Mouse (Mus musculus): ENCODE data around the gene Olfr1490. TPM values are rescaled to one million over a fixed set of nuclear protein-coding genes. Genes with fewer than 3 reads are reported as not detected.
"Not testable (repeated sequence)": the region's sequence is repeated elsewhere in the genome, so short reads cannot be mapped to it uniquely, and the experiment has no call there.

The Olfr1490 gene
- total RNA-seq (2012; rRNA removed) = not detected in 2 replicates
- polyA plus RNA-seq (2012; ENCODE audit: insufficient read depth in 1 of 2, insufficient read length in 2 of 2, low read depth in 1 of 2, low replicate concordance in 2 of 2, missing spikeins in 1 of 2) = not detected

GRCm38 (mm10) chr19:13650791-13651190, at the start of gene Olfr1490:
Gene Olfr1490 (plus strand): TSS chr19:13651091.
- H3K9me3 ChIP-seq (replicated peaks; ENCODE audit: insufficient read depth, low read length) = no peaks in the 10 kb centered on the region
- no peak for TF ChIP-seq BHLHE40 (IDR thresholded peaks at IDR 0.05; ENCODE audit: borderline replicate concordance, low read depth, low read length)
- TF ChIP-seq GABPA (IDR thresholded peaks at IDR 0.05; ENCODE audit: low read depth, low read length) = no peak
- TF ChIP-seq TAL1 (IDR thresholded peaks at IDR 0.05; ENCODE audit: low read length) = no peak
- TF ChIP-seq TBP (IDR thresholded peaks at IDR 0.05; ENCODE audit: low read depth, low read length) = no peak
- no peak for TF ChIP-seq MAX (IDR thresholded peaks at IDR 0.05; ENCODE audit: low read length)
- TF ChIP-seq EP300 (IDR thresholded peaks at IDR 0.05; ENCODE audit: low read depth in 1 of 2, low read length in 2 of 2) = no peak
- TF ChIP-seq USF1 (IDR thresholded peaks at IDR 0.05; ENCODE audit: low read depth, low read length) = no peak
- TF ChIP-seq HCFC1 (IDR thresholded peaks at IDR 0.05; ENCODE audit: low read depth, low read length) = no peak
- no peak for TF ChIP-seq SIN3A (IDR thresholded peaks at IDR 0.05; ENCODE audit: low read length)
- TF ChIP-seq CTCF (IDR thresholded peaks at IDR 0.05 in 2 of 3, conservative IDR thresholded peaks at IDR 0.05 in 1 of 3; ENCODE audit: control insufficient read depth in 1 of 3, insufficient read depth in 1 of 3, low read depth in 2 of 3, low read length in 3 of 3, poor library complexity in 1 of 3, severe bottlenecking in 1 of 3) = no peak
- TF ChIP-seq POLR2AphosphoS2 (IDR thresholded peaks at IDR 0.05; ENCODE audit: low read length) = no peak
- no peak for TF ChIP-seq JUND (IDR thresholded peaks at IDR 0.05; ENCODE audit: low read depth, low read length)
- TF ChIP-seq TCF12 (IDR thresholded peaks at IDR 0.05; ENCODE audit: low read depth, low read length) = no peak
- no peak for TF ChIP-seq CHD1 (IDR thresholded peaks at IDR 0.05; ENCODE audit: low read depth, low read length)
- no peak for TF ChIP-seq ELF1 (IDR thresholded peaks at IDR 0.05; ENCODE audit: low read depth, low read length)
- TF ChIP-seq ZC3H11A (IDR thresholded peaks at IDR 0.05; ENCODE audit: low read depth, low read length) = no peak
- no peak for TF ChIP-seq ZKSCAN1 (IDR thresholded peaks at IDR 0.05; ENCODE audit: low read depth, low read length)
- no peak for TF ChIP-seq POLR2A (IDR thresholded peaks at IDR 0.05; ENCODE audit: control insufficient read depth in 1 of 2, insufficient read depth in 1 of 2, low read depth in 1 of 2, low read length in 2 of 2, poor library complexity in 1 of 2)
- TF ChIP-seq RCOR1 (IDR thresholded peaks at IDR 0.05; ENCODE audit: low read depth, low read length) = no peak
- TF ChIP-seq MYC (IDR thresholded peaks at IDR 0.05; ENCODE audit: low read depth, low read length) = no peak
- no peak for DNase-seq (ENCODE audit: low read depth, low spot score)
- H3K4me3 ChIP-seq (ENCODE audit: control insufficient read depth in 1 of 2, insufficient read depth in 1 of 2, low read depth in 2 of 2, low read length in 2 of 2) = no peak within 1 kb of the TSS
- no peaks in the 10 kb centered on the region for H3K27me3 ChIP-seq (ENCODE audit: control insufficient read depth in 1 of 2, insufficient read depth in 2 of 2, low read length in 2 of 2)
- no peaks in the 10 kb centered on the region for H3K79me2 ChIP-seq (ENCODE audit: control insufficient read depth, insufficient read depth, low read length, poor library complexity)
- H3K27ac ChIP-seq (ENCODE audit: control insufficient read depth, low read depth, low read length) = no peak within 1 kb of the TSS
- no peaks in the 10 kb centered on the region for H3K4me1 ChIP-seq (ENCODE audit: control insufficient read depth in 1 of 2, insufficient read depth in 2 of 2, low read length in 2 of 2)
- no peaks in the 10 kb centered on the region for H3K36me3 ChIP-seq (ENCODE audit: control insufficient read depth in 1 of 2, insufficient read depth in 2 of 2, low read length in 2 of 2)
- H3K9ac ChIP-seq (ENCODE audit: control insufficient read depth, low read depth, low read length, poor library complexity, severe bottlenecking) = no peak within 1 kb of the TSS

- H3K36me3 ChIP-seq (ENCODE audit: control insufficient read depth in 1 of 2, insufficient read depth in 2 of 2, low read length in 2 of 2); H3K4me1 ChIP-seq (ENCODE audit: control insufficient read depth in 1 of 2, insufficient read depth in 2 of 2, low read length in 2 of 2); H3K79me2 ChIP-seq (ENCODE audit: control insufficient read depth, insufficient read depth, low read length, poor library complexity); DNase-seq (ENCODE audit: low read depth, low spot score); H3K9me3 ChIP-seq (replicated peaks; ENCODE audit: insufficient read depth, low read length); H3K27ac ChIP-seq (ENCODE audit: control insufficient read depth, low read depth, low read length); H3K27me3 ChIP-seq (ENCODE audit: control insufficient read depth in 1 of 2, insufficient read depth in 2 of 2, low read length in 2 of 2); H3K9ac ChIP-seq (ENCODE audit: control insufficient read depth, low read depth, low read length, poor library complexity, severe bottlenecking); H3K4me3 ChIP-seq (ENCODE audit: control insufficient read depth in 1 of 2, insufficient read depth in 1 of 2, low read depth in 2 of 2, low read length in 2 of 2): not testable (repeated sequence)
These were observed 33.8 kb upstream of the Olfr1490 start, which contains the start of gene Olfr1487 for GRCm38 (mm10) chr19:13617075-13617474. Gene Olfr1487 (plus strand): TSS chr19:13617375.
